Mouse (Mus musculus) midbrain, embryonic 13.5 days (tissue): ENCODE data around the gene Mbl1. TPM values are rescaled to one million over a fixed set of nuclear protein-coding genes. Genes with fewer than 3 reads are reported as not detected.

ENCODE experiments used
- ATAC-seq: fragments of 200-750 bp; cut with Nextera tagmentation; 2 replicates; pipeline ENCODE4 v1.8.0; 2017; ENCODE audit warnings: mild to moderate bottlenecking, moderate TSS enrichment, moderate library complexity
- H3K27ac ChIP-seq: fragments of 300-500 bp; sonication (generic); 2 replicates; pipeline ENCODE4 v1.5.1; 2015; ENCODE audit warnings: inconsistent platforms, mild to moderate bottlenecking, moderate library complexity
- H3K27me3 ChIP-seq: fragments of 300-500 bp; sonication (generic); 2 replicates; pipeline ENCODE4 v1.6.1; 2015; ENCODE audit warnings: mild to moderate bottlenecking, inconsistent platforms
- H3K36me3 ChIP-seq: fragments of 300-500 bp; sonication (generic); 2 replicates; pipeline ENCODE4 v1.6.1; 2015; ENCODE audit warnings: mild to moderate bottlenecking, inconsistent platforms
- H3K4me1 ChIP-seq: fragments of 300-500 bp; sonication (generic); replicated peaks from 2 replicates; pipeline ENCODE4 v1.6.1; 2015; ENCODE audit warnings: inconsistent platforms
- H3K4me2 ChIP-seq: fragments of 300-500 bp; sonication (generic); replicated peaks from 2 replicates; pipeline ENCODE4 v1.6.1; 2015; ENCODE audit warnings: moderate library complexity, mild to moderate bottlenecking, inconsistent platforms
- H3K4me3 ChIP-seq: fragments of 300-500 bp; sonication (generic); replicated peaks from 2 replicates; pipeline ENCODE4 v1.5.1; 2015; ENCODE audit warnings: mild to moderate bottlenecking, inconsistent platforms
- H3K9ac ChIP-seq: fragments of 300-500 bp; sonication (generic); replicated peaks from 2 replicates; pipeline ENCODE4 v1.6.1; 2015; ENCODE audit warnings: mild to moderate bottlenecking, inconsistent platforms
- H3K9me3 ChIP-seq: fragments of 300-500 bp; sonication (generic); 2 replicates; pipeline ENCODE4 v1.6.1; 2016; ENCODE audit warnings: mild to moderate bottlenecking, inconsistent platforms
- WGBS: fragments of 180-500 bp; shearing (Covaris S2); methylation state at CpG from one replicate; pipeline ENCODE4 v1.1.7; 2015; 5-methylcytosine and 5-hydroxymethylcytosine counted together
- polyA plus RNA-seq: library from polyadenylated mRNA; unstranded; fragments of >200 nt; fragmentation: Nextera tagmentation; extraction: Ambion mirVana; gene quantifications from 2 replicates; pipeline ENCODE4 v1.2.1, GENCODE M21; 2015

Mbl1 gene
- polyA plus RNA-seq, result not detected in 2 replicates

GRCm38 (mm10) chr14:41151220-41151898 is at the start of gene Mbl1:
Gene Mbl1, plus strand, starts transcription at chr14:41151458.
- Histone ChIP-seq H3K27me3 (no peaks in the 10 kb centered on the region), H3K9ac (no peak within 1 kb of the TSS), H3K4me3 (no peak within 1 kb of the TSS), H3K9me3 (no peaks in the 10 kb centered on the region), H3K27ac (no peak within 1 kb of the TSS), H3K4me2 (no peak within 1 kb of the TSS), H3K4me1 (no peaks in the 10 kb centered on the region), H3K36me3 (no peaks in the 10 kb centered on the region)
- 87% methylated on average over 7 of the region's 7 CpGs for WGBS
- ATAC-seq, result no peak

DNA sequence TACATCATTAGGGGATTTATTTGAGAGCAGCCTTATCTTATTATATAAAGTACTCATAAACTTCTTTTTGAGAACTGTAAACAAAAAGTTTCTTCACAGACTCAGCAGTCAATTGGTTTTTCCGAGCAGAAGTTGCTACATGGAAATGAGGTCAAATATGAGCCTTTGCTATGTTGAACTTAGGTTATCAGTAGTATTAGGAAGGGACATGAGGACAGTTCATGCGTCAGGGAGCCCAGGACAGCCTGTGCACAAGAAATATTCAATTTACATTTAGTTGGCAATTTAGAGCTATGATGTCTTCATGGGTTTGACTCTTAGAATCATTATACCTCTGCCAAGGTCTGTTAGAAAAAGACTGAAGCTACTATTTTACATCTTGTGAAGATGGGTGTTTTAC is 49.0 kb upstream of the Mbl1 start:
- H3K4me3 ChIP-seq, result no peak overlapping the region
- H3K4me1 ChIP-seq, result no peaks in the 10 kb centered on the region
- no peaks in the 10 kb centered on the region for H3K36me3 ChIP-seq
- no peak for ATAC-seq
- H3K9ac ChIP-seq, result no peak overlapping the region
- WGBS, result 82% methylated on average over 2 of the region's 2 CpGs
- H3K4me2 ChIP-seq, result no peak overlapping the region
- H3K27ac ChIP-seq, result no peak overlapping the region
- H3K27me3 ChIP-seq, result no peaks in the 10 kb centered on the region
- no peaks in the 10 kb centered on the region for H3K9me3 ChIP-seq

DNA sequence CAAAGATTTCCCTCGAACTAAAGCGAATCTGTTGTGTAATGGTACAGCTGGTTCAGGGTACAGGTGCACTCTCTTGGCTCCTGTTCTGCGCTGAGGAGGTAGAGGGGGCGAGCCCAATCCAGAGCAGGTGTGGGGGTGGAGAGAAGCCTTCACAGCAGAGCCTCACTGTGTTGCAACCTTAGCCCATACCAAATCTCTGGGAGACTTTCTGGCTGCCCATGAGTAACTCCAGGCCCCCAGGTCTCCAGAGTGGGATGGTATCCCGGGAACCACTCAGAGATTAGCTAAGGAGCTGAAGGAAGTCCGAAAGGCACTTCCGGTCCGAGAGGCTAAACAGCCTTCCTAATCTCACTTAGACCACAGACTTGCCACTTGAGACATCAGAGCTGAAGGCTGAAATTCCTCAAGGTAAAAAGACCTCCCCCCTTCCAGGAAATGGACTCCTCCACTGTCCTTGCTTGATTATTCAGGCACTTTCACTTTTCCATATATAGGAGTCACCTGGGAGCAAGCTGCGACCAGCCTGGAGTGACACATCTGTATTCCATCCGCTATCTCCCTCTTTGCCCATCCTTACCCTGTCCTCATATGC is 46.3 kb upstream of the Mbl1 start, which contains the start of gene Mat1a:
TSS of gene Mat1a (plus strand) at position 183 of the 592 bp plus-strand sequence.
- Histone ChIP-seq H3K4me1 (no peaks in the 10 kb centered on the region), H3K9me3 (no peaks in the 10 kb centered on the region), H3K27ac (no peak within 1 kb of the TSS), H3K27me3 (no peaks in the 10 kb centered on the region), H3K36me3 (no peaks in the 10 kb centered on the region), H3K9ac (no peak within 1 kb of the TSS), H3K4me3 (no peak within 1 kb of the TSS), H3K4me2 (no peak within 1 kb of the TSS)
- no peak for ATAC-seq
- WGBS, result 83% methylated on average over 10 of the region's 10 CpGs

GRCm38 (mm10) chr14:41111031-41111668 is 40.1 kb upstream of the Mbl1 start:
- WGBS, result 87% methylated on average over 7 of the region's 7 CpGs
- H3K4me2 ChIP-seq, result no peak overlapping the region

GRCm38 (mm10) chr14:41112944-41113343 is 38.3 kb upstream of the Mbl1 start:
- Histone ChIP-seq H3K27ac (no peak overlapping the region), H3K4me2 (no peak overlapping the region), H3K9me3 (no peaks in the 10 kb centered on the region), H3K4me3 (no peak overlapping the region), H3K36me3 (no peaks in the 10 kb centered on the region), H3K27me3 (no peaks in the 10 kb centered on the region), H3K9ac (no peak overlapping the region), H3K4me1 (no peaks in the 10 kb centered on the region)
- WGBS, result 84% methylated on average over 4 of the region's 4 CpGs
- no peak for ATAC-seq

More at GRCm38 (mm10) chr14:41111031-41111668, 40.1 kb upstream of the Mbl1 start:
- H3K27me3 ChIP-seq, result no peaks in the 10 kb centered on the region
- H3K4me3 ChIP-seq, result no peak overlapping the region
- no peak for ATAC-seq
- no peak overlapping the region for H3K27ac ChIP-seq
- H3K36me3 ChIP-seq, result no peaks in the 10 kb centered on the region
- no peaks in the 10 kb centered on the region for H3K9me3 ChIP-seq
- H3K4me1 ChIP-seq, result no peaks in the 10 kb centered on the region
- no peak overlapping the region for H3K9ac ChIP-seq

DNA sequence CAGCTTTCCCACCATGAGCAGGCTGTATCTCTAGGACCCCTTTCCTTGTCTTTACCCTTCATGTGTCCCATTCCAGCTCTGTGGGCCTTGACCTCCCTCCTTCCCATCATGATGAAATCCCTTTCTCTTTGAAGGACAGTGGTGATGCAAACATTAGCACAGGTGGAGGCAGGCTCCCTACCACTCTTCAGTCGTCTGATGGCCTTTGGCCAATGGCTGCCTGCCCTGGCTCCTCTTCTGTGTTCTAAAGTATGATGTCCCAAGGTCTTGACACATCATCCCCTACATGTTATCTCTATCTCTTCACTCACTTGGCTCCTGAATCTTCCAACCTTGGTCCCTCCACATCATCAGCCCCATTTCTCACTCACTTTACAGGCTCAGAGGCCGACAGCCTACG is 35.0 kb upstream of the Mbl1 start:
- Histone ChIP-seq H3K27ac (no peak overlapping the region), H3K9ac (no peak overlapping the region), H3K27me3 (no peaks in the 10 kb centered on the region), H3K4me1 (no peaks in the 10 kb centered on the region), H3K4me3 (no peak overlapping the region), H3K36me3 (no peaks in the 10 kb centered on the region), H3K9me3 (no peaks in the 10 kb centered on the region), H3K4me2 (no peak overlapping the region)
- 89% methylated on average over 3 of the region's 3 CpGs for WGBS
- ATAC-seq, result no peak

- H3K9ac ChIP-seq, result no peak overlapping the region
- no peak overlapping the region for H3K27ac ChIP-seq
- 88% methylated on average over 5 of the region's 5 CpGs for WGBS
- H3K4me1 ChIP-seq, result no peaks in the 10 kb centered on the region
- H3K9me3 ChIP-seq, result no peaks in the 10 kb centered on the region
- no peak overlapping the region for H3K4me2 ChIP-seq
- no peak overlapping the region for H3K4me3 ChIP-seq
- no peaks in the 10 kb centered on the region for H3K27me3 ChIP-seq
- H3K36me3 ChIP-seq, result no peaks in the 10 kb centered on the region
- no peak for ATAC-seq
Observed at GRCm38 (mm10) chr14:41124683-41125082, 26.6 kb upstream of the Mbl1 start.

DNA sequence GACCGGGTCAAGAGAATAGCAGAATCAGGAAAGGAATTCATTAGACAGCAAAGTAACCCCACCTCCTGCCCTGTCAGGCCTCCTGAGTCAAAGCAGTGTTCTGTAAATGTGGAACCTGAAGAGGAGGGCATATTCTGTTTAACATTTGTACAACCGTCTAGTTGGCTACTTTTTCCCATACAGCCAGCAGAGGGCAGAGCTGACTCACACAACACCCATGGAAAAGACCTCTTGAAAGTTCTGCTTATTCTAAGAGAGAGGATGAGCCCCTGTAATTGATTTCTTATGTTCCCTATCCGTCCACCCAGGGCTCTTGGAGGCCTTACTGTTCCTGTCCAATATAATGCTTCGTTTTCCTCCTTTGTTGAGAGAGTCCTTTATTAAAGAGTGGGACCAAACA is 23.3 kb upstream of the Mbl1 start:
- no peaks in the 10 kb centered on the region for H3K27me3 ChIP-seq
- no peak overlapping the region for H3K9ac ChIP-seq
- no peaks in the 10 kb centered on the region for H3K9me3 ChIP-seq
- no peak overlapping the region for H3K4me3 ChIP-seq
- ATAC-seq, result no peak
- H3K27ac ChIP-seq, result no peak overlapping the region
- H3K4me1 ChIP-seq, result no peaks in the 10 kb centered on the region
- H3K36me3 ChIP-seq, result no peaks in the 10 kb centered on the region
- 21% methylated on average over 4 of the region's 4 CpGs for WGBS
- H3K4me2 ChIP-seq, result no peak overlapping the region

DNA sequence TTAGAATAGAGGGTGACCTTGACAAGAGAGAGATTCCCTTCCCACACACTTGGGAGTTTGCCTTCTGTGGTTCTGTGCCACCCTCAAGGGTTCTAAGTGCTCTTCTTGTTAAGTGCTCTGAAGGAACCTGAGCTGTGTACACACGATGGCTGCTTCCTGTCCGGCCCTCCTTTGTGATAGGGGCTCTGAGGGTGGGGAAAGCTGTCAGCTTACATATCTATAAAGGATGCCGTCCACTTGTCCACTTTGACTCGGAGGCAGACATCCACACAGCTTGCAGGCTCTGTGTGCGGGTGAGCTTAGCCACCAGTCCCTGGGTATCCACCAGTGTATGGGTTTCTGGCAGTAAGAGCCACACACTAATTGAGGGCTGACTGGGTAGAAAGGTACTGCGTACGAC is 19.7 kb upstream of the Mbl1 start, which contains the start of gene Sftpa1:
TSS of gene Sftpa1 (plus strand) at position 243 of the 400 bp plus-strand sequence.
- H3K9me3 ChIP-seq, result no peaks in the 10 kb centered on the region
- no peaks in the 10 kb centered on the region for H3K36me3 ChIP-seq
- no peaks in the 10 kb centered on the region for H3K4me1 ChIP-seq
- no peak within 1 kb of the TSS for H3K27ac ChIP-seq
- no peak within 1 kb of the TSS for H3K9ac ChIP-seq
- no peaks in the 10 kb centered on the region for H3K27me3 ChIP-seq
- ATAC-seq, result no peak
- no peak within 1 kb of the TSS for H3K4me3 ChIP-seq
- 83% methylated on average over 7 of the region's 7 CpGs for WGBS
- no peak within 1 kb of the TSS for H3K4me2 ChIP-seq

- Histone ChIP-seq H3K4me2 (no peak overlapping the region), H3K4me3 (no peak overlapping the region), H3K4me1 (no peaks in the 10 kb centered on the region), H3K9ac (no peak overlapping the region), H3K9me3 (no peaks in the 10 kb centered on the region), H3K27me3 (no peaks in the 10 kb centered on the region), H3K36me3 (no peaks in the 10 kb centered on the region), H3K27ac (no peak overlapping the region)
- no peak for ATAC-seq
Observed at GRCm38 (mm10) chr14:41137006-41137405, 14.3 kb upstream of the Mbl1 start.

DNA sequence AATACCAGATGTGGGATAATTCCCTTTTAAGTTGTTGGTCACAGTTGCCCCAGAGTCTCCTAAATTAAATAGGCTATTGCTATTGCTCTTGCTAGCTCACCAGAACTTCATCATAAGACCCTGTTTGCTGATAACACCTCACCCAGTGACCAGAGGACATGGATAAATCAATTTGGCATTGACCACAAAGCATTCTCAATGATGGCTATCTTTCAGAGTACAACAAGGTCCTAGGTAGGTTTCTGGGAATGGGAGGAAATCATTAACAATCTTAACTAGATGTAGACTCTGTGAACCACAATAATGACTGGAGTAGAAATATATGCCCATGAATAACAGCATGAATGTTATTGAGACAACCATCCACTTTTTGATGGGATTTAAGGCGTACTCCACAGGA is 10.6 kb upstream of the Mbl1 start:
- no peak overlapping the region for H3K27ac ChIP-seq
- no peak for ATAC-seq
- no peaks in the 10 kb centered on the region for H3K27me3 ChIP-seq
- no peak overlapping the region for H3K4me2 ChIP-seq
- no peaks in the 10 kb centered on the region for H3K36me3 ChIP-seq
- H3K9ac ChIP-seq, result no peak overlapping the region
- H3K4me1 ChIP-seq, result no peaks in the 10 kb centered on the region
- no peak overlapping the region for H3K4me3 ChIP-seq
- 88% methylated on average over 1 of the region's 1 CpGs for WGBS
- no peaks in the 10 kb centered on the region for H3K9me3 ChIP-seq

GRCm38 (mm10) chr14:41146035-41146434 is 5.2 kb upstream of the Mbl1 start:
- Histone ChIP-seq H3K4me3 (no peak overlapping the region), H3K27ac (no peak overlapping the region), H3K4me1 (no peaks in the 10 kb centered on the region), H3K36me3 (no peaks in the 10 kb centered on the region), H3K4me2 (no peak overlapping the region), H3K9me3 (no peaks in the 10 kb centered on the region), H3K9ac (no peak overlapping the region), H3K27me3 (no peaks in the 10 kb centered on the region)
- no peak for ATAC-seq
- WGBS, result 69% methylated on average over 6 of the region's 6 CpGs
